Mouse (Mus musculus): ENCODE measurements around the gene Btg1-ps2. TPM values are rescaled to one million over a fixed set of nuclear protein-coding genes. Genes with fewer than 3 reads are reported as not detected.
"Not testable (repeated sequence)": the region's sequence is repeated elsewhere in the genome, so short reads cannot be mapped to it uniquely, and the experiment has no call there.

Gene Btg1-ps2
- not detected for total RNA-seq (2021)
- long read RNA-seq, result 0 reads

- not testable (repeated sequence) for DNase-seq (ENCODE audit: low spot score in 2 of 2)
Measured at GRCm38 (mm10) chrX:38043014-38043413, at the start of gene Btg1-ps2. Btg1-ps2 (minus strand) TSS chrX:38043114.

GRCm38 (mm10) chrX:38085041-38085440, 42.1 kb upstream of the Btg1-ps2 start, which contains the start of gene Rhox11:
Rhox11 (minus strand) TSS chrX:38085141.
- no peak for DNase-seq (ENCODE audit: low spot score in 2 of 2)

- peak; percentile 40 to 60 for DNase-seq (ENCODE audit: low spot score in 2 of 2)
Measured at GRCm38 (mm10) chrX:38084226-38084625, 41.3 kb upstream of the Btg1-ps2 start.

- no peak for DNase-seq (ENCODE audit: low spot score in 2 of 2)
Measured at GRCm38 (mm10) chrX:38066175-38066574, 23.3 kb upstream of the Btg1-ps2 start, which contains the start of gene Rhox10. Rhox10 (plus strand) TSS chrX:38066475.

- DNase-seq (ENCODE audit: low spot score in 2 of 2), result no peak
Measured at GRCm38 (mm10) chrX:38061544-38061943, 18.6 kb upstream of the Btg1-ps2 start.

- no peak for DNase-seq (ENCODE audit: low spot score in 2 of 2)
Measured at GRCm38 (mm10) chrX:38039666-38040065, 3.2 kb downstream of the Btg1-ps2 start.

- no peak for DNase-seq (ENCODE audit: low spot score in 2 of 2)
Measured at GRCm38 (mm10) chrX:38033841-38034240, 9.1 kb downstream of the Btg1-ps2 start.

GRCm38 (mm10) chrX:38018597-38018996, 24.3 kb downstream of the Btg1-ps2 start, which contains the start of gene Btg1-ps1:
Btg1-ps1 (minus strand) TSS chrX:38018815.
- DNase-seq (ENCODE audit: low spot score in 2 of 2), result not testable (repeated sequence)

- DNase-seq (ENCODE audit: low spot score in 2 of 2), result no peak
Measured at GRCm38 (mm10) chrX:38008756-38009155, 34.2 kb downstream of the Btg1-ps2 start.

Other genes starting within 250 kb of the Btg1-ps2 start
- not detected for gene Rhox5, start 238.3 kb downstream of the Btg1-ps2 start, total RNA-seq (2021)
- not detected for gene Rhox6, start 216.2 kb downstream of the Btg1-ps2 start, total RNA-seq (2021)
- gene Rhox7a, start 211.4 kb downstream of the Btg1-ps2 start, total RNA-seq (2021), result not detected
- gene Rhox8, start 164.2 kb downstream of the Btg1-ps2 start, total RNA-seq (2021), result not detected
- not detected for gene Rhox7b, start 145.9 kb downstream of the Btg1-ps2 start, total RNA-seq (2021)
- not detected for gene Rhox9, start 141.3 kb downstream of the Btg1-ps2 start, total RNA-seq (2021)
- not detected for gene Btg1-ps1, start 24.3 kb downstream of the Btg1-ps2 start, total RNA-seq (2021)
- not detected for gene Rhox10, start 23.4 kb upstream of the Btg1-ps2 start, total RNA-seq (2021)
- not detected for gene Rhox11, start 42.0 kb upstream of the Btg1-ps2 start, total RNA-seq (2021)
- gene Rhox12, start 67.8 kb upstream of the Btg1-ps2 start, total RNA-seq (2021), result not detected
- gene Rhox13, start 78.1 kb upstream of the Btg1-ps2 start, total RNA-seq (2021), result not detected
- 10 to 100 TPM; 22.4 to 23.5 TPM for gene Zbtb33, start 146.7 kb upstream of the Btg1-ps2 start, total RNA-seq (2021)
- gene Tmem255a, start 209.3 kb upstream of the Btg1-ps2 start, total RNA-seq (2021), result 10 to 100 TPM; 12.8 to 19.6 TPM